ENCODE assay signal across 26 mouse cellular contexts in genomic region chr7:45229459-45230203, GRCm38 (mm10). TPM values are rescaled to one million over a fixed set of nuclear protein-coding genes. Genes with fewer than 3 reads are reported as not detected.
DNase-seq lines count a peak whose midpoint lies in the region; ATAC-seq and TF ChIP-seq lines count a peak whose summit lies in the region.
"Had no signal": no experiment of that assay in that cellular context is flagged by ENCODE, and none has a peak within 500 bp of the region (broad histone marks: within the 10 kb centered on the region; RNA-seq: fewer than 3 reads in every experiment).

No protein-coding gene starts in this region.

- DNase-seq in spleen, postnatal 36 days (ENCODE audit: low spot score in 2 of 2) = peak; percentile 80 to 85
- DNase-seq in retina, embryonic 14.5 days (ENCODE audit: low spot score) = no peak
- DNase-seq in left cerebral cortex, postnatal 14 days (ENCODE audit: low spot score in 2 of 2) = no peak
- no peak for DNase-seq in yolk sac, embryonic 10.5 days (ENCODE audit: low spot score)
- DNase-seq: adrenal gland, postnatal 14 days; cerebellum, adult 11 months; cerebellum, postnatal 25 days; kidney, adult 8-10 months; kidney, postnatal 14 days; lung, embryonic 14.5 days; lung, postnatal 4 days; thymus, adult 18-20 months had no signal

- H3K4me2 ChIP-seq in neural tube, embryonic 12.5 days (replicated peaks) = no peak overlapping the region
- H3K4me2 ChIP-seq in neural tube, embryonic 15.5 days = no peak overlapping the region
- H3K4me2 ChIP-seq: embryonic facial prominence, embryonic 15.5 days; hindbrain, embryonic 12.5 days; liver, embryonic 11.5 days; lung, embryonic 14.5 days had no signal

- ATAC-seq in neural tube, embryonic 12.5 days (ENCODE audit: low FRiP score, low read depth) = no peak
- no peak for ATAC-seq in neural tube, embryonic 15.5 days (ENCODE audit: low FRiP score)
- ATAC-seq in common myeloid progenitor, adult 5-6 weeks (replicated peaks; ENCODE audit: low read depth, poor library complexity, severe bottlenecking) = 0 out of 2 replicates have a peak, but pooled peaks have one; percentile 26
- ATAC-seq: activated CD4-positive, CD25-positive, alpha-beta regulatory T cell, adult 4 months; inflammation-experienced regulatory T-cells, adult 6 months had no signal

- intact Hi-C loops in left cerebral cortex, postnatal 14 days (cut with DNase I) = loop anchor here (5.0 kb wide), 1 partner anchor 62 kb away; no protein-coding TSS in a partner anchor

- H3K36me3 ChIP-seq in neural tube, embryonic 12.5 days = peaks cover 73% of the 10 kb centered on the region
- no peaks in the 10 kb centered on the region for H3K36me3 ChIP-seq in neural tube, embryonic 15.5 days
- peaks cover 75% of the 10 kb centered on the region for H3K36me3 ChIP-seq in E14TG2a.4 (ENCODE audit: insufficient read depth, low read length)

- WGBS in neural tube, embryonic 12.5 days = 89% methylated on average over 7 of the region's 7 CpGs
- 94% methylated on average over 7 of the region's 7 CpGs for WGBS in neural tube, embryonic 15.5 days

- H3K4me1 ChIP-seq in neural tube, embryonic 12.5 days = peaks cover 15% of the 10 kb centered on the region
- H3K4me1 ChIP-seq in neural tube, embryonic 15.5 days = peaks cover 12% of the 10 kb centered on the region
- H3K4me1 ChIP-seq in E14TG2a.4 (replicated peaks; ENCODE audit: low read depth, low read length) = peaks cover 92% of the 10 kb centered on the region

- H3K4me3 ChIP-seq in neural tube, embryonic 12.5 days = no peak overlapping the region
- H3K4me3 ChIP-seq in neural tube, embryonic 15.5 days (replicated peaks) = no peak overlapping the region
- H3K4me3 ChIP-seq in E14TG2a.4 (replicated peaks; ENCODE audit: low read length) = peak overlapping the region; percentile 39; the same call in 1 of the 2 replicates
- H3K4me3 ChIP-seq: embryonic facial prominence, embryonic 15.5 days; hindbrain, embryonic 12.5 days; left cerebral cortex, adult 2 months; midbrain, embryonic 10.5 days had no signal

- TF ChIP-seq CTCF in E14TG2a.4 (conservative IDR thresholded peaks at IDR 0.05; ENCODE audit: low read length) = no peak

- H3K9ac ChIP-seq in neural tube, embryonic 12.5 days = no peak overlapping the region
- H3K9ac ChIP-seq in neural tube, embryonic 15.5 days (replicated peaks) = no peak overlapping the region
- H3K9ac ChIP-seq: embryonic facial prominence, embryonic 15.5 days; hindbrain, embryonic 12.5 days; lung, embryonic 14.5 days had no signal

- peak overlapping the region; percentile 17; the same call in 1 of the 2 replicates for H3K27ac ChIP-seq in neural tube, embryonic 12.5 days
- H3K27ac ChIP-seq in neural tube, embryonic 15.5 days (replicated peaks) = no peak overlapping the region
- H3K27ac ChIP-seq: embryonic facial prominence, embryonic 15.5 days; hindbrain, embryonic 12.5 days; left cerebral cortex, adult 2 months; midbrain, embryonic 10.5 days had no signal

- H3K9me3 ChIP-seq in neural tube, embryonic 12.5 days = no peaks in the 10 kb centered on the region
- H3K9me3 ChIP-seq in neural tube, embryonic 15.5 days (replicated peaks) = no peaks in the 10 kb centered on the region
- no peaks in the 10 kb centered on the region for H3K9me3 ChIP-seq in E14TG2a.4 (ENCODE audit: low read length)
- H3K9me3 ChIP-seq: embryonic facial prominence, embryonic 15.5 days; hindbrain, embryonic 12.5 days; midbrain, embryonic 10.5 days had no signal

- H3K27me3 ChIP-seq in neural tube, embryonic 12.5 days (replicated peaks) = no peaks in the 10 kb centered on the region; the same call in 1 of the 2 replicates
- peaks cover 5% of the 10 kb centered on the region for H3K27me3 ChIP-seq in neural tube, embryonic 15.5 days (replicated peaks)
- H3K27me3 ChIP-seq in E14TG2a.4 (ENCODE audit: insufficient read depth, low read length) = no peaks in the 10 kb centered on the region
- H3K27me3 ChIP-seq: embryonic facial prominence, embryonic 15.5 days had no signal

RNA-seq across cellular contexts. Expression of gene Cd37, which starts 9.3 kb away (rescaled TPM):
- polyA plus RNA-seq in neural tube, embryonic 12.5 days (2016; fragmentation: Nextera tagmentation; extraction: Ambion mirVana) = 1.1 and 1.2 TPM in 2 replicates
- 1.7 and 12.4 TPM in 2 replicates for polyA plus RNA-seq in neural tube, embryonic 15.5 days (2015; fragmentation: Nextera tagmentation; extraction: Ambion mirVana)
- 28.9 and 41.4 TPM in 2 replicates for total RNA-seq in common myeloid progenitor, adult 5-6 weeks (2017)
- 1 to 10 TPM; 3.4 to 4.0 TPM for total RNA-seq in left cerebral cortex, postnatal 14 days (2021)

RNA-seq across cellular contexts. Expression of gene Slc6a16, which starts 11.3 kb away (rescaled TPM):
- 0.20 TPM in 1 of 2 replicates, not detected in the other for polyA plus RNA-seq in neural tube, embryonic 12.5 days (2016; fragmentation: Nextera tagmentation; extraction: Ambion mirVana)
- polyA plus RNA-seq in neural tube, embryonic 15.5 days (2015; fragmentation: Nextera tagmentation; extraction: Ambion mirVana) = 0.67 and 0.78 TPM in 2 replicates
- not detected in 2 replicates for total RNA-seq in common myeloid progenitor, adult 5-6 weeks (2017)
- 1 to 10 TPM in 1 of 2 experiments, under 1 TPM in 1; 0.97 to 1.1 TPM for total RNA-seq in left cerebral cortex, postnatal 14 days (2021)
- total RNA-seq: adrenal gland, postnatal 14 days; gastrocnemius, adult 8-10 months; monocyte, adult 5-6 weeks had no signal
- polyA plus RNA-seq: activated CD4-positive, CD25-positive, alpha-beta regulatory T cell, adult 4 months; heart, postnatal 0 days; inflammation-experienced regulatory T-cells, adult 6 months; lung, embryonic 14.5 days had no signal

RNA-seq across cellular contexts. Expression of gene Tead2, which starts 14.1 kb away (rescaled TPM):
- 173 and 178 TPM in 2 replicates for polyA plus RNA-seq in neural tube, embryonic 12.5 days (2016; fragmentation: Nextera tagmentation; extraction: Ambion mirVana)
- polyA plus RNA-seq in neural tube, embryonic 15.5 days (2015; fragmentation: Nextera tagmentation; extraction: Ambion mirVana) = 28.9 and 44.5 TPM in 2 replicates
- total RNA-seq in common myeloid progenitor, adult 5-6 weeks (2017) = 0.55 and 0.87 TPM in 2 replicates
- 1 to 10 TPM; 5.6 to 6.1 TPM for total RNA-seq in left cerebral cortex, postnatal 14 days (2021)

RNA-seq across cellular contexts. Expression of gene Dkkl1, which starts 17.7 kb away (rescaled TPM):
- polyA plus RNA-seq in neural tube, embryonic 12.5 days (2016; fragmentation: Nextera tagmentation; extraction: Ambion mirVana) = 7.5 and 7.6 TPM in 2 replicates
- 15.6 and 17.7 TPM in 2 replicates for polyA plus RNA-seq in neural tube, embryonic 15.5 days (2015; fragmentation: Nextera tagmentation; extraction: Ambion mirVana)
- total RNA-seq in common myeloid progenitor, adult 5-6 weeks (2017) = 6.7 and 17.4 TPM in 2 replicates
- total RNA-seq in left cerebral cortex, postnatal 14 days (2021) = 10 to 100 TPM; 13.7 to 17.3 TPM
- total RNA-seq: adrenal gland, postnatal 14 days; gastrocnemius, adult 8-10 months had no signal
- polyA plus RNA-seq: heart, postnatal 0 days; lung, embryonic 14.5 days had no signal

RNA-seq across cellular contexts. Expression of gene Ccdc155, which starts 24.9 kb away (rescaled TPM):
- polyA plus RNA-seq in neural tube, embryonic 12.5 days (2016; fragmentation: Nextera tagmentation; extraction: Ambion mirVana) = 0.42 and 0.74 TPM in 2 replicates
- 0.36 and 0.60 TPM in 2 replicates for polyA plus RNA-seq in neural tube, embryonic 15.5 days (2015; fragmentation: Nextera tagmentation; extraction: Ambion mirVana)
- 0.18 and 2.0 TPM in 2 replicates for total RNA-seq in common myeloid progenitor, adult 5-6 weeks (2017)
- total RNA-seq in left cerebral cortex, postnatal 14 days (2021) = 1 to 10 TPM; 3.0 to 3.5 TPM
- total RNA-seq: monocyte, adult 5-6 weeks had no signal

Comparison
In these comparisons a context has a peak if more than half of its experiments do, and no peak if none do; other contexts are left out.
1. DNase-seq: peak in spleen, postnatal 36 days (2 of 2); none in retina, embryonic 14.5 days (single experiment), left cerebral cortex, postnatal 14 days (0 of 2) and yolk sac, embryonic 10.5 days (single experiment).